Mouse (Mus musculus): ENCODE measurements around the gene Birc6.

Gene Birc6

GRCm38 (mm10) chr17:74543615-74544014, 15.5 kb downstream of the Birc6 start:
- intact Hi-C loops (cut with DNase I) = no loop called here

- intact Hi-C loops (cut with DNase I) = no loop called here
These were observed 26.0 kb downstream of the Birc6 start for GRCm38 (mm10) chr17:74554118-74554517.

- intact Hi-C loops (cut with DNase I) = no loop called here
These were observed 31.8 kb downstream of the Birc6 start for GRCm38 (mm10) chr17:74559891-74560290.

GRCm38 (mm10) chr17:74564151-74564550, 36.1 kb downstream of the Birc6 start:
- intact Hi-C loops (cut with DNase I) = no loop called here

GRCm38 (mm10) chr17:74569219-74569618, 41.1 kb downstream of the Birc6 start:
- intact Hi-C loops (cut with DNase I) = no loop called here

GRCm38 (mm10) chr17:74570585-74570984, 42.5 kb downstream of the Birc6 start:
- intact Hi-C loops (cut with DNase I) = no loop called here

- intact Hi-C loops (cut with DNase I) = no loop called here
These were observed 49.1 kb downstream of the Birc6 start for GRCm38 (mm10) chr17:74577173-74577572.

GRCm38 (mm10) chr17:74579586-74579985, 51.5 kb downstream of the Birc6 start:
- intact Hi-C loops (cut with DNase I) = no loop called here

- intact Hi-C loops (cut with DNase I) = no loop called here
These were observed 52.6 kb downstream of the Birc6 start for GRCm38 (mm10) chr17:74580738-74581137.

- intact Hi-C loops (cut with DNase I) = no loop called here
These were observed 58.7 kb downstream of the Birc6 start for GRCm38 (mm10) chr17:74586768-74587167.

- intact Hi-C loops (cut with DNase I) = no loop called here
These were observed 70.8 kb downstream of the Birc6 start for GRCm38 (mm10) chr17:74598908-74599307.

- intact Hi-C loops (cut with DNase I) = no loop called here
These were observed 71.3 kb downstream of the Birc6 start for GRCm38 (mm10) chr17:74599396-74599795.

GRCm38 (mm10) chr17:74601201-74601600, 73.1 kb downstream of the Birc6 start:
- intact Hi-C loops (cut with DNase I) = no loop called here

GRCm38 (mm10) chr17:74630798-74631197, 102.7 kb downstream of the Birc6 start:
- intact Hi-C loops (cut with DNase I) = no loop called here

- intact Hi-C loops (cut with DNase I) = no loop called here
These were observed 114.3 kb downstream of the Birc6 start for GRCm38 (mm10) chr17:74642445-74642844.

- intact Hi-C loops (cut with DNase I) = no loop called here
These were observed 130.3 kb downstream of the Birc6 start for GRCm38 (mm10) chr17:74658362-74658761.

- intact Hi-C loops (cut with DNase I) = no loop called here
These were observed 139.9 kb downstream of the Birc6 start for GRCm38 (mm10) chr17:74668010-74668409.

- intact Hi-C loops (cut with DNase I) = no loop called here
These were observed 141.9 kb downstream of the Birc6 start for GRCm38 (mm10) chr17:74670031-74670430.

GRCm38 (mm10) chr17:74672446-74672845, 144.4 kb downstream of the Birc6 start:
- intact Hi-C loops (cut with DNase I) = no loop called here

GRCm38 (mm10) chr17:74673251-74673650, 145.2 kb downstream of the Birc6 start:
- intact Hi-C loops (cut with DNase I) = no loop called here

- intact Hi-C loops (cut with DNase I) = no loop called here
These were observed 150.0 kb downstream of the Birc6 start for GRCm38 (mm10) chr17:74678061-74678460.

- intact Hi-C loops (cut with DNase I) = no loop called here
These were observed 156.8 kb downstream of the Birc6 start for GRCm38 (mm10) chr17:74684927-74685326.

- intact Hi-C loops (cut with DNase I) = no loop called here
These were observed 160.5 kb downstream of the Birc6 start for GRCm38 (mm10) chr17:74688555-74688954.

- intact Hi-C loops (cut with DNase I) = no loop called here
These were observed 161.3 kb downstream of the Birc6 start for GRCm38 (mm10) chr17:74689406-74689805.

Data from adrenal gland (tissue).